Mouse (Mus musculus) myocyte (in vitro differentiated cells): ENCODE measurements around the gene Fam53a. TPM values are rescaled to one million over a fixed set of nuclear protein-coding genes. Genes with fewer than 3 reads are reported as not detected.

Experiments used
- H3K27me3 ChIP-seq: one replicate; pipeline ENCODE4 v1.6.1; 2011; ENCODE audit not compliant: control insufficient read depth, insufficient read depth, insufficient read length
- H3K36me3 ChIP-seq: one replicate; pipeline ENCODE4 v1.6.1; 2011; ENCODE audit not compliant: control insufficient read depth, insufficient read depth
- H3K4me2 ChIP-seq: one replicate; pipeline ENCODE4 v1.6.1; 2011; ENCODE audit warnings: low read depth, control low read depth
- H3K4me3 ChIP-seq: one replicate; pipeline ENCODE4 v1.5.1; 2011; ENCODE audit warnings: mild to moderate bottlenecking, control low read depth, moderate library complexity
- H3K79me2 ChIP-seq: one replicate; pipeline ENCODE4 v1.6.1; 2011; ENCODE audit not compliant: control insufficient read depth, insufficient read depth
- H3ac ChIP-seq: one replicate; pipeline ENCODE4 v1.6.1; 2011; ENCODE audit not compliant: control insufficient read depth, insufficient read length
- CEBPB ChIP-seq: IDR thresholded peaks from 2 replicates; pipeline ENCODE4 v1.6.1; 2011; ENCODE audit warnings: mild to moderate bottlenecking, moderate library complexity; ENCODE audit not compliant: poor library complexity, insufficient read depth, severe bottlenecking
- E2F4 ChIP-seq: IDR thresholded peaks from one replicate; pipeline ENCODE4 v1.6.1; 2011; ENCODE audit warnings: mild to moderate bottlenecking, control low read depth, moderate library complexity; ENCODE audit not compliant: insufficient read depth
- MAX ChIP-seq: IDR thresholded peaks from one replicate; pipeline ENCODE4 v1.6.1; 2011; ENCODE audit warnings: low read depth, mild to moderate bottlenecking, control low read depth
- MYOD1 ChIP-seq, 3 experiments: IDR thresholded peaks; one replicate each; pipeline ENCODE4 v1.6.1; 2011; ENCODE audit warnings: control low read depth in 2 of 3, low read depth in 2 of 3, mild to moderate bottlenecking in 2 of 3, moderate library complexity in 1 of 3; ENCODE audit not compliant: insufficient read length in 2 of 3, control insufficient read depth in 1 of 3
- MYOG ChIP-seq, 3 experiments: IDR thresholded peaks; one replicate each; pipeline ENCODE4 v1.6.1; 2011; ENCODE audit warnings: control low read depth in 2 of 3, low read depth in 2 of 3, mild to moderate bottlenecking in 2 of 3; ENCODE audit not compliant: insufficient read length in 2 of 3, control insufficient read depth in 1 of 3, insufficient read depth in 1 of 3
- POLR2A ChIP-seq: IDR thresholded peaks from one replicate; pipeline ENCODE4 v1.6.1; 2011; ENCODE audit warnings: low read depth, mild to moderate bottlenecking, control low read depth, moderate library complexity; ENCODE audit not compliant: insufficient read length
- POLR2AphosphoS2 ChIP-seq: IDR thresholded peaks from one replicate; pipeline ENCODE4 v1.6.1; 2011; ENCODE audit warnings: low read depth, control low read depth; ENCODE audit not compliant: insufficient read length
- REST ChIP-seq: IDR thresholded peaks from one replicate; pipeline ENCODE4 v1.6.1; 2011; ENCODE audit warnings: mild to moderate bottlenecking, control low read depth, moderate library complexity; ENCODE audit not compliant: insufficient read depth, insufficient read length
- SRF ChIP-seq: IDR thresholded peaks from one replicate; pipeline ENCODE4 v1.6.1; 2011; ENCODE audit warnings: low read depth; ENCODE audit not compliant: control insufficient read depth, insufficient read length
- TCF12 ChIP-seq: IDR thresholded peaks from one replicate; pipeline ENCODE4 v1.6.1; 2011; ENCODE audit warnings: mild to moderate bottlenecking, control low read depth; ENCODE audit not compliant: poor library complexity, insufficient read depth, severe bottlenecking
- TCF3 ChIP-seq: IDR thresholded peaks from one replicate; pipeline ENCODE4 v1.6.1; 2011; ENCODE audit warnings: low read depth, control low read depth; ENCODE audit not compliant: insufficient read length
- USF1 ChIP-seq: IDR thresholded peaks from one replicate; pipeline ENCODE4 v1.6.1; 2011; ENCODE audit warnings: low read depth, mild to moderate bottlenecking, control low read depth, moderate library complexity
- polyA plus RNA-seq: library from polyadenylated mRNA; unstranded; fragments of >200 nt; fragmentation: generic; extraction: Trizol; gene quantifications from one replicate; pipeline ENCODE4 v1.2.1, GENCODE M21; 2012; ENCODE audit warnings: missing spikeins

Fam53a gene
- polyA plus RNA-seq, 1 experiment = 28.3 TPM

GRCm38 (mm10) chr5:33611795-33612194 is 17.6 kb downstream of the Fam53a start:
- no peaks in the 10 kb centered on the region for H3K27me3 ChIP-seq
- TF ChIP-seq CEBPB (no peak), MYOG (IDR thresholded peaks at IDR 0.05; ENCODE audit: control insufficient read depth in 1 of 3, insufficient read depth in 1 of 3, insufficient read length in 2 of 3, low read depth in 2 of 3) (no peak), TCF3 (no peak), SRF (no peak), MYOD1 (IDR thresholded peaks at IDR 0.05; ENCODE audit: control insufficient read depth in 1 of 3, insufficient read length in 2 of 3, low read depth in 2 of 3) (no peak), USF1 (no peak), REST (no peak), POLR2AphosphoS2 (no peak), POLR2A (no peak), E2F4 (no peak), TCF12 (no peak)
- peaks cover 20% of the 10 kb centered on the region for H3K36me3 ChIP-seq

GRCm38 (mm10) chr5:33609226-33609625 is 20.2 kb downstream of the Fam53a start:
- Histone ChIP-seq H3K4me2 (no peak overlapping the region), H3K27me3 (no peaks in the 10 kb centered on the region), H3ac (no peak overlapping the region), H3K4me3 (no peak overlapping the region), H3K36me3 (peaks cover 27% of the 10 kb centered on the region), H3K79me2 (no peaks in the 10 kb centered on the region)
- TF ChIP-seq E2F4 (no peak), SRF (no peak), MYOD1 (IDR thresholded peaks at IDR 0.05; ENCODE audit: control insufficient read depth in 1 of 3, insufficient read length in 2 of 3, low read depth in 2 of 3) (no peak), POLR2AphosphoS2 (no peak), TCF3 (no peak), REST (no peak), MAX (no peak), MYOG (IDR thresholded peaks at IDR 0.05; ENCODE audit: control insufficient read depth in 1 of 3, insufficient read depth in 1 of 3, insufficient read length in 2 of 3, low read depth in 2 of 3) (no peak), USF1 (no peak), TCF12 (no peak), POLR2A (no peak)

More at GRCm38 (mm10) chr5:33611795-33612194, 17.6 kb downstream of the Fam53a start:
- no peak overlapping the region for H3K4me3 ChIP-seq
- peaks cover 2% of the 10 kb centered on the region for H3K79me2 ChIP-seq
- H3ac ChIP-seq = no peak overlapping the region
- H3K4me2 ChIP-seq = no peak overlapping the region

- Histone ChIP-seq H3K36me3 (peaks cover 24% of the 10 kb centered on the region), H3ac (no peak overlapping the region), H3K27me3 (no peaks in the 10 kb centered on the region), H3K4me3 (no peak overlapping the region), H3K79me2 (no peaks in the 10 kb centered on the region), H3K4me2 (no peak overlapping the region)
- TF ChIP-seq TCF3 (no peak), SRF (no peak), POLR2A (no peak), USF1 (no peak), MYOD1 (IDR thresholded peaks at IDR 0.05; ENCODE audit: control insufficient read depth in 1 of 3, insufficient read length in 2 of 3, low read depth in 2 of 3) (no peak), REST (no peak), TCF12 (no peak)
Measured at GRCm38 (mm10) chr5:33607434-33607833, 22.0 kb downstream of the Fam53a start.

GRCm38 (mm10) chr5:33606631-33607030 is 22.8 kb downstream of the Fam53a start:
- no peak overlapping the region for H3K4me2 ChIP-seq
- TF ChIP-seq POLR2AphosphoS2 (no peak), MAX (no peak), TCF3 (no peak), POLR2A (no peak), E2F4 (no peak), MYOG (IDR thresholded peaks at IDR 0.05; ENCODE audit: control insufficient read depth in 1 of 3, insufficient read depth in 1 of 3, insufficient read length in 2 of 3, low read depth in 2 of 3) (no peak)
- H3K36me3 ChIP-seq = peaks cover 19% of the 10 kb centered on the region
- H3ac ChIP-seq = no peak overlapping the region
- H3K4me3 ChIP-seq = no peak overlapping the region
- no peaks in the 10 kb centered on the region for H3K27me3 ChIP-seq
- H3K79me2 ChIP-seq = no peaks in the 10 kb centered on the region

GRCm38 (mm10) chr5:33605314-33605713 is 24.1 kb downstream of the Fam53a start:
- no peaks in the 10 kb centered on the region for H3K27me3 ChIP-seq
- no peaks in the 10 kb centered on the region for H3K79me2 ChIP-seq
- H3ac ChIP-seq = no peak overlapping the region
- no peak overlapping the region for H3K4me3 ChIP-seq
- H3K4me2 ChIP-seq = no peak overlapping the region
- peaks cover 16% of the 10 kb centered on the region for H3K36me3 ChIP-seq
- no peak for TF ChIP-seq REST
- no peak for TF ChIP-seq CEBPB
- TF ChIP-seq E2F4 = no peak
